Mouse (Mus musculus) liver, embryonic 14.5 days (tissue): ENCODE data around the gene Nacc1. TPM values are rescaled to one million over a fixed set of nuclear protein-coding genes. Genes with fewer than 3 reads are reported as not detected.

ENCODE experiments used
- ATAC-seq: fragments of 200-750 bp; cut with Nextera tagmentation; 2 replicates; pipeline ENCODE4 v1.8.0; 2017; ENCODE audit warnings: moderate number of reproducible peaks, mild to moderate bottlenecking, moderate library complexity; ENCODE audit not compliant: insufficient read depth
- DNase-seq, 3 experiments: peaks; one replicate each; pipeline ENCODE4 v3.0.0-alpha.2; 2012 to 2013; ENCODE audit warnings: low read depth in 3 of 3, low spot score in 3 of 3
- H3K27ac ChIP-seq: fragments of 300-500 bp; sonication (generic); 2 replicates; pipeline ENCODE4 v1.5.1; 2014; ENCODE audit warnings: moderate library complexity, mild to moderate bottlenecking, control low read depth, inconsistent platforms
- H3K27me3 ChIP-seq: fragments of 300-500 bp; sonication (generic); 2 replicates; pipeline ENCODE4 v1.6.1; 2014; ENCODE audit warnings: mild to moderate bottlenecking, low read length, moderate library complexity; ENCODE audit not compliant: control insufficient read depth, insufficient read depth
- H3K36me3 ChIP-seq: fragments of 300-500 bp; sonication (generic); replicated peaks from 2 replicates; pipeline ENCODE4 v1.6.1; 2014; ENCODE audit warnings: low read depth; ENCODE audit not compliant: control insufficient read depth, insufficient read depth
- H3K4me1 ChIP-seq, 2 experiments: fragments of 200-500 bp in 1 of 2; fragments of 300-500 bp in 1 of 2; sonication (generic) in 1 of 2; replicated peaks; 2 replicates each; pipeline ENCODE4 v1.6.1; 2012 to 2014; ENCODE audit warnings: antibody characterized with exemption in 1 of 2, inconsistent platforms in 1 of 2, low read length in 1 of 2; ENCODE audit not compliant: control insufficient read depth in 2 of 2, insufficient read depth in 2 of 2
- H3K4me2 ChIP-seq: fragments of 300-500 bp; sonication (generic); 2 replicates; pipeline ENCODE4 v1.6.1; 2014; ENCODE audit warnings: low read depth, mild to moderate bottlenecking, control low read depth, moderate library complexity
- H3K4me3 ChIP-seq, 2 experiments: fragments of 200-500 bp in 1 of 2; fragments of 300-500 bp in 1 of 2; sonication (generic) in 1 of 2; 2 replicates each; pipeline ENCODE4 v1.5.1; 2012 to 2014; ENCODE audit warnings: low read depth in 2 of 2, low read length in 2 of 2, mild to moderate bottlenecking in 2 of 2, control low read depth in 1 of 2, inconsistent platforms in 1 of 2, moderate library complexity in 1 of 2; ENCODE audit not compliant: insufficient read depth in 1 of 2
- H3K9ac ChIP-seq: fragments of 300-500 bp; sonication (generic); replicated peaks from 2 replicates; pipeline ENCODE4 v1.6.1; 2014; ENCODE audit warnings: mild to moderate bottlenecking, control low read depth, moderate library complexity
- H3K9me3 ChIP-seq: fragments of 300-500 bp; sonication (generic); 2 replicates; pipeline ENCODE4 v1.6.1; 2016; ENCODE audit warnings: low read length, mixed read lengths; ENCODE audit not compliant: control insufficient read depth
- CTCF ChIP-seq: IDR thresholded peaks from 2 replicates; pipeline ENCODE4 v1.5.1; 2016; ENCODE audit warnings: antibody characterized with exemption, low read depth, control low read depth
- EP300 ChIP-seq: IDR thresholded peaks from 2 replicates; pipeline ENCODE4 v1.6.1; 2016; ENCODE audit warnings: antibody characterized with exemption, low read depth
- WGBS: fragments of 180-500 bp; shearing (Covaris S2); extraction: QIAGEN DNeasy Blood & Tissue Kit; methylation state at CpG from one replicate; pipeline ENCODE4 v1.1.7; 2014; ENCODE audit not compliant: insufficient replicate concordance; 5-methylcytosine and 5-hydroxymethylcytosine counted together
- polyA plus RNA-seq, 2 experiments: library from polyadenylated mRNA; depleted of rRNA in 1 of 2; stranded (reverse) in 1 of 2; unstranded in 1 of 2; fragments of >200 nt; fragmentation: Nextera tagmentation in 1 of 2; extraction: Ambion mirVana in 1 of 2; gene quantifications; 2 replicates each; pipeline versions ENCODE4 v1.2.1 to v1.2.3; 2012 to 2014

The Nacc1 gene
- polyA plus RNA-seq, 2 experiments: 6.3 to 19.0 TPM

DNA sequence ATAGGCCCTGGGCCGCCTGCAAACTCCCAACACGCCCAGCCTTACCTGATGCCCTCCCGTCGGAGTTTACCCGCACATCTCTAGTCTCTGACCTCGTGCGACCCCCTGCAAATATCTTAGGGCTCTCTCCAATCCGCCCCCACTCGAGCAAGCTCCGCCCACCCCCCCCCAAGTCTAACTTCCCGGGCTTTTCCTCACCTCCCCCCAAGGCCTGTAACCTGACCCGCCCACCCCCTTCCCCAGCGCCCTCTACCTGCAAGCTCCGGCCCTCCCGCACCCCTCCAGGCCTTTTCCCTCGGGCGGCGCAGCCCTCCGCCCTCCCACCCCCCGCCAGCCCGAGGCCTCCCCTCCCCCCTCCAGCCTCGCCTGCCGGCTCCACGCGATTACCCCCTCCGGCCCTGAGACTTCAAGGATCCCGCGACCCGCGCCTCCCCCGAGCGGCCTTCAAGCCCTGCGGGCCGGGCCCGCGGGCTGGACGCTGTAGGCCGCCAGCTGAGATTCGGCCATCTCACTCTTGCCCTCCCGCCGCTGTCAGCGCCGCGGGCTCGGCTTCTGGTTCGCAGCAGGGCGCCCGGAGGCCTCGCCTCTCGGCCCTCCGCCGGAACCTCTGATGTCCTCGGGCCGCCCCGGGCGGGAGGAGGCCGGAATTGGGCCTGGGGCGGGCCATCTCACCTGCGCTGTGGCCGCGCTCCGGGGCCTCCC, 508 bp downstream of the Nacc1 start:
- Histone ChIP-seq H3K36me3 (peaks cover 5% of the 10 kb centered on the region; the same call in 1 of the 2 replicates), H3K9me3 (no peaks in the 10 kb centered on the region), H3K4me2 (peak overlapping the region; percentile 91), H3K4me1 (peaks cover 27 to 32% of the 10 kb centered on the region in 2 experiments), H3K27me3 (no peaks in the 10 kb centered on the region), H3K27ac (peak overlapping the region; percentile 67), H3K9ac (peak overlapping the region; percentile 83), H3K4me3 (peak overlapping the region; percentile 81)
- no peak for TF ChIP-seq EP300
- TF ChIP-seq CTCF: peak; percentile 33
- ATAC-seq (peak; percentile 55), DNase-seq (peak in 1 of 3 experiments; percentile 28)
- WGBS: under 1% methylated on average over 60 of the region's 62 CpGs

DNA sequence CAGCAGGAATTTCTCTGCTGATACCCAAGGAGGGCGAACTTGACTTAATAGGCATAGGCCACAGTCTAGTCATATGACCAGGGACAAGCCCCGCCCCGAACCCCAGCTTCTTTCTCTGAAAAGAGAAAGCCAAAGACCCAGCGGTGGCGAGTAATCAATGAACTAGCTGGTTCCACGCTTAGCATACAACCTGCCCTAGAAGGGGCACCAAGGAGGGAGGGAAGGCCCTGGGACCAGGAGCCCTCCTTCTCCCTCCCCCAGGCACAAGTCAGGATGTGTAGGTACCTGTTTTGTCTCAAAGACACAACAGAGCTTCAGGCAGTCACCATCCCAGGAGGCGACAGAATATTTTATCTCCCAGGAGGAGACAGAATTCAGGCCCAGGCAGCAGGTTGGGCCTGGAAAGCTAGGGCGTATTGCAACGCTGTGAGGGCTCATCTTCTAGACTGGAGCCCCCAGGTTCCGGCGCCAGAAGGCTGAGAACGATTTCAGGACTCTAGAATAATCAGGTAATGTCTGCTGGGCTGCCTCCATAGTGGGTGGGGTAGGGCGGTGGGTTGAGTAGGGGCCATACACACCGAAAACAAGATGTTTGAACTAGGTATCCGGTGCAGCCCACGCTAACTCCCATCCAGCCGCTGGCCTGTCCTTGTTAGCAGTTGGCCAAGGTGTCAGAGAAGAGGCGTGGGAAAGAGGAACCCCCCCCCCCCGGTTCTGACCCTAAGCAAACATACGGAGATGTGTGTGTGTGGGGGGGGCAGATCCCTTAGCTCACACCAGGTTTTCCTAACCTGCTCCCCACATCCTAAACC, 1.3 kb downstream of the Nacc1 start, which contains the start of gene Trmt1:
Gene Trmt1, plus strand, starts transcription at position 117 of the 812 bp plus-strand sequence.
- 9% methylated on average over 20 of the region's 20 CpGs for WGBS

DNA sequence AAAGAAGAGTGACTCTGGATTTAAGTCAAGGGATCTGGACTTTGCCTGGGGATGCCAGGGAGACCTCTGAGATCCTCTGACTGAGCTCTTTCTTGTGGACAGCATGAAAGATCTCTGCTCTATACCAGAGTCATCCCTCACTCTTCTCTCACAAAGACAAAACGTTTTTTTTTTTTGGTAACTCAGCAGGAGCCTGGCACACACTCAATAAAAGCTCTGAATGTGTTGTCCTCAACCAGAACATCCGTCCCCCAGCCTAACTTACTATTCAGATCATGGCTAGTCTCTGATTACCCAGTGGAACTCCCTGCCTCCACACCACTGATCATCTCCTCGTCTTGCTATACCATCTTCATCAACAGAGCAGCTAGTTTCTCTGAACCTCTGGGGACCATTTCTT, 3.1 kb downstream of the Nacc1 start:
- DNase-seq (no peak), ATAC-seq (no peak)
- TF ChIP-seq CTCF (no peak), EP300 (no peak)
- no peak overlapping the region for H3K4me2 ChIP-seq
- no peaks in the 10 kb centered on the region for H3K9me3 ChIP-seq
- H3K4me3 ChIP-seq: no peak overlapping the region
- H3K9ac ChIP-seq: no peak overlapping the region
- peaks cover 25 to 26% of the 10 kb centered on the region in 2 experiments for H3K4me1 ChIP-seq
- 59% methylated on average over 3 of the region's 3 CpGs for WGBS
- no peaks in the 10 kb centered on the region for H3K27me3 ChIP-seq
- H3K36me3 ChIP-seq: peaks cover 10% of the 10 kb centered on the region; the same call in 1 of the 2 replicates
- H3K27ac ChIP-seq: no peak overlapping the region

More for the DNA sequence above, 1.3 kb downstream of the Nacc1 start, which contains the start of gene Trmt1:
- no peaks in the 10 kb centered on the region for H3K27me3 ChIP-seq
- peak in 1 of 3 experiments; percentile 47 for DNase-seq
- peaks cover 7% of the 10 kb centered on the region; the same call in 1 of the 2 replicates for H3K36me3 ChIP-seq
- H3K9ac ChIP-seq: peak within 1 kb of the TSS; percentile 83
- no peaks in the 10 kb centered on the region for H3K9me3 ChIP-seq
- peak within 1 kb of the TSS; percentile 67 for H3K27ac ChIP-seq
- H3K4me2 ChIP-seq: peak within 1 kb of the TSS; percentile 91
- ATAC-seq: peak; percentile 6; the same call in 1 of the 2 replicates
- peak within 1 kb of the TSS; percentile 81 for H3K4me3 ChIP-seq
- peaks cover 27 to 32% of the 10 kb centered on the region in 2 experiments for H3K4me1 ChIP-seq
- TF ChIP-seq CTCF (no peak), EP300 (no peak)

DNA sequence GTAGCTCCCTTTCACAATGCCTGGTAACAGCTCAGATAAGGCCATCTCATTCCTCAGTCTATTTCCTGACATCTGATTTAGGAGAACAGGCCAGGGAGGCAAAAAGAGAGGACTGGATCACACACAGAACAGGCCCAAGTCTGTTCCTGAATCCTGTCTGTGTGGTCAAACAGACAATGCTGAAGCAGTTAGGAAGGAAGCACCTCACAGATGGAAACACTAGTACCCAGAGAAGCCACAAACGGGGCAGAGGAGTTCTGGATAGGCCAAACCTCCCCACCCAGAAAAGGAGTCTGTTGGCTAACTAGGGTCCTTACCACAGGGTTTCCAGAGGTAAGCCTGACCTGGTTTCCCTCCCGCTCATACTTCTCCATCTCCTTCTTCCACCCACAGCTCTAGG, 5.4 kb downstream of the Nacc1 start:
- Histone ChIP-seq H3K4me1 (peaks cover 15 to 19% of the 10 kb centered on the region in 2 experiments), H3K36me3 (peaks cover 10% of the 10 kb centered on the region; the same call in 1 of the 2 replicates), H3K4me2 (no peak overlapping the region), H3K9ac (no peak overlapping the region), H3K27ac (no peak overlapping the region), H3K4me3 (no peak overlapping the region), H3K9me3 (no peaks in the 10 kb centered on the region), H3K27me3 (no peaks in the 10 kb centered on the region)
- WGBS: 43% methylated on average over 2 of the region's 2 CpGs
- no peak for TF ChIP-seq EP300
- TF ChIP-seq CTCF: no peak
- ATAC-seq: no peak
- DNase-seq: no peak

DNA sequence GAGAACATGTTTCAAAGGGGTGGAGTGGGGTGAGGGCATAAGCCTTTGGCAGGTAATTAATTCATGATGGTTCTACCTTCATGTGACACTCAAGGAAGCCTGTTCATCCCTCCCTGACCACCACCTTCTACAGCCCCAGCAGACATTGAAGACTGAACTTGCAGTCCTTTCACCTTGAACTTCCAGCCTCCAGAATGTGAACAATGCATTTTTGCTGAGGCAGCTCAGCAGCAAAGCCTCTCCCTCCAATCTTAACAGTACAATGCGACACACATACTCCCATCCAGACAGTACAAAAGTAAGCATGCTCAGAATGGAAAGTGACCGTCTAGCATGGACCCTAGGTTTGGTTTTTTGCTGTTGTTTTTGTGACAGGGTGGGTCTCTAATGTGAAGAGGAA, 6.2 kb downstream of the Nacc1 start:
- Histone ChIP-seq H3K4me3 (no peak overlapping the region), H3K4me1 (peaks cover 14 to 19% of the 10 kb centered on the region in 2 experiments), H3K9me3 (no peaks in the 10 kb centered on the region), H3K27ac (no peak overlapping the region), H3K9ac (no peak overlapping the region), H3K27me3 (no peaks in the 10 kb centered on the region), H3K4me2 (no peak overlapping the region), H3K36me3 (peaks cover 10% of the 10 kb centered on the region; the same call in 1 of the 2 replicates)
- DNase-seq (no peak), ATAC-seq (no peak)
- WGBS: 77% methylated on average over 2 of the region's 2 CpGs
- no peak for TF ChIP-seq CTCF
- TF ChIP-seq EP300: no peak
